26 mouse cellular contexts compared by ENCODE assay signal in the genomic region with DNA sequence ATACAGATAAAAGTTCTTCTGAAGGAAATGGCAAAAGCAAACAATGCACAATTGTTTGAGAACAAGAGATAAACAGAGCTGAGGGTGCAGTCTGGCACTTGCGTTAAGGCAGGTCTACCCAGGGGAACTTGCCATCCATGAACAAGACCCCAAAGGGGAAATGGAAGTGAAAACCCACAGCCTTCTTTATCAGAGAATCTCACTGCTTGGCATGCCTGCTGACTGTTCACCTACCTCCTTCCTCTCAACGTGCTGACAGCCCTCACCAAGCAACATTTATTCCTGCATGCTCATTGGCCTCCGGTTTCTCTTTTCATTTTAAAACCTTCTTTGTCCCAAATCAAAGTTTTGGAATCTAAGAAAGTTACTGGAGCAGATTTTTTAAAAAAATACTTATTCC.
DNase-seq lines count a peak whose midpoint lies in the region; ATAC-seq lines count a peak whose summit lies in the region.
"Had no signal": no experiment of that assay in that cellular context is flagged by ENCODE, and none has a peak within 500 bp of the region (broad histone marks: within the 10 kb centered on the region; RNA-seq: fewer than 3 reads in every experiment).

No protein-coding gene starts in this region.

- no peak overlapping the region for H3K4me2 ChIP-seq in heart, embryonic 11.5 days
- H3K4me2 ChIP-seq in heart, embryonic 15.5 days: no peak overlapping the region
- H3K4me2 ChIP-seq: embryonic facial prominence, embryonic 13.5 days; forebrain, embryonic 15.5 days; midbrain, embryonic 15.5 days had no signal

- DNase-seq in heart, postnatal 25 days (ENCODE audit: low spot score): no peak
- DNase-seq in thymus, postnatal 25 days: no peak
- DNase-seq: adrenal gland, postnatal 10 days; cerebellum, adult 9-10 months; cerebellum, postnatal 36 days; gastrocnemius, postnatal 25 days; kidney, adult 2 months; kidney, postnatal 36 days; layer of hippocampus, postnatal 36 days; liver; lung, adult 2 months; lung, postnatal 10 days; right cerebral cortex, postnatal 25 days; thymus, postnatal 36 days had no signal

- intact Hi-C loops in heart, postnatal 25 days (cut with DNase I): loop anchor here (10.0 kb wide), 1 partner anchor 63 kb away; a partner anchor contains a TSS

- H3K9ac ChIP-seq in heart, embryonic 11.5 days (ENCODE audit: low read depth, low read length): no peak overlapping the region
- no peak overlapping the region for H3K9ac ChIP-seq in heart, embryonic 15.5 days
- H3K9ac ChIP-seq: embryonic facial prominence, embryonic 13.5 days; forebrain, embryonic 15.5 days; liver, embryonic 14.5 days; midbrain, embryonic 15.5 days had no signal

- no peak overlapping the region for H3K4me3 ChIP-seq in heart, embryonic 11.5 days (ENCODE audit: low read depth, low read length)
- no peak overlapping the region for H3K4me3 ChIP-seq in heart, embryonic 15.5 days
- H3K4me3 ChIP-seq: embryonic facial prominence, embryonic 13.5 days; forebrain, embryonic 10.5 days; forebrain, embryonic 15.5 days; midbrain, embryonic 10.5 days; midbrain, embryonic 15.5 days had no signal

- 31% methylated on average over 3 of the region's 3 CpGs for WGBS in heart, embryonic 11.5 days (ENCODE audit: insufficient replicate concordance)
- WGBS in heart, embryonic 15.5 days: 25% methylated on average over 3 of the region's 3 CpGs

- no peaks in the 10 kb centered on the region for H3K36me3 ChIP-seq in heart, embryonic 11.5 days (ENCODE audit: control insufficient read depth, insufficient read depth, low read length)
- H3K36me3 ChIP-seq in heart, embryonic 15.5 days: no peaks in the 10 kb centered on the region
- H3K36me3 ChIP-seq: embryonic facial prominence, embryonic 13.5 days; forebrain, embryonic 10.5 days; forebrain, embryonic 15.5 days; midbrain, embryonic 10.5 days; midbrain, embryonic 15.5 days had no signal

- no peak for ATAC-seq in heart, embryonic 11.5 days (replicated peaks; ENCODE audit: insufficient number of reproducible peaks, low FRiP score, low TSS enrichment)
- ATAC-seq in common myeloid progenitor, adult 5-6 weeks (replicated peaks; ENCODE audit: low read depth, poor library complexity, severe bottlenecking): peak; percentile 74
- ATAC-seq in heart, embryonic 15.5 days (replicated peaks; ENCODE audit: insufficient number of reproducible peaks, insufficient read depth, low FRiP score, low read depth): no peak
- ATAC-seq in hematopoietic stem cell, adult 5-6 weeks (replicated peaks in 1 of 2; ENCODE audit: insufficient read depth in 1 of 2, low FRiP score in 2 of 2, low TSS enrichment in 1 of 2, low read depth in 1 of 2, poor library complexity in 2 of 2, severe bottlenecking in 2 of 2): peak; percentile 53
- ATAC-seq in CD4-positive, CD25-positive, alpha-beta regulatory T cell, adult 4 months: no peak
- ATAC-seq: forebrain, embryonic 15.5 days; hindbrain, embryonic 16.5 days; midbrain, embryonic 15.5 days had no signal

- H3K27me3 ChIP-seq in heart, embryonic 11.5 days (ENCODE audit: control insufficient read depth, insufficient read depth, low read length): no peaks in the 10 kb centered on the region
- H3K27me3 ChIP-seq in heart, embryonic 15.5 days: no peaks in the 10 kb centered on the region
- H3K27me3 ChIP-seq: embryonic facial prominence, embryonic 13.5 days; forebrain, embryonic 15.5 days; midbrain, embryonic 15.5 days had no signal

- H3K4me1 ChIP-seq in heart, embryonic 11.5 days (ENCODE audit: control insufficient read depth, insufficient read depth, low read length): 0 out of 2 replicates have a peak, but pooled peaks cover 8% of the 10 kb centered on the region
- peaks cover 11% of the 10 kb centered on the region for H3K4me1 ChIP-seq in heart, embryonic 15.5 days (replicated peaks)
- H3K4me1 ChIP-seq: embryonic facial prominence, embryonic 13.5 days; forebrain, embryonic 10.5 days; forebrain, embryonic 15.5 days; midbrain, embryonic 10.5 days; midbrain, embryonic 15.5 days had no signal

- H3K27ac ChIP-seq in heart, embryonic 11.5 days (ENCODE audit: low read depth, low read length): peak overlapping the region; percentile 29; the same call in 1 of the 2 replicates
- peak overlapping the region; percentile 80 for H3K27ac ChIP-seq in heart, embryonic 15.5 days
- H3K27ac ChIP-seq: embryonic facial prominence, embryonic 13.5 days; forebrain, embryonic 10.5 days; forebrain, embryonic 15.5 days; liver, embryonic 14.5 days; midbrain, embryonic 10.5 days; midbrain, embryonic 15.5 days had no signal

- H3K9me3 ChIP-seq in heart, embryonic 11.5 days (replicated peaks; ENCODE audit: control insufficient read depth, low read length): no peaks in the 10 kb centered on the region
- H3K9me3 ChIP-seq in heart, embryonic 15.5 days (replicated peaks): no peaks in the 10 kb centered on the region
- H3K9me3 ChIP-seq: embryonic facial prominence, embryonic 13.5 days; forebrain, embryonic 10.5 days; forebrain, embryonic 15.5 days; midbrain, embryonic 10.5 days; midbrain, embryonic 15.5 days had no signal

Comparison
In these comparisons a context has a peak if more than half of its experiments do, and no peak if none do; other contexts are left out.
1. ATAC-seq: peak in common myeloid progenitor, adult 5-6 weeks (single experiment) and hematopoietic stem cell, adult 5-6 weeks (2 of 2); none in heart, embryonic 11.5 days (single experiment), heart, embryonic 15.5 days (single experiment) and CD4-positive, CD25-positive, alpha-beta regulatory T cell, adult 4 months (single experiment).